Mouse (Mus musculus) liver, embryonic 12.5 days (tissue): Measurements from ENCODE around the gene Taf9. TPM values are rescaled to one million over a fixed set of nuclear protein-coding genes. Genes with fewer than 3 reads are reported as not detected.
A peak's percentile ranks its signal among the peaks of the same experiment; 100 is the strongest.

Source experiments
- ATAC-seq: fragments of 200-750 bp; cut with Nextera tagmentation; 2 replicates; pipeline ENCODE4 v1.8.0; 2017; ENCODE audit warnings: moderate number of reproducible peaks, mild to moderate bottlenecking, moderate library complexity
- H3K27ac ChIP-seq: fragments of 300-500 bp; sonication (generic); 2 replicates; pipeline ENCODE4 v1.5.1; 2016; ENCODE audit warnings: mild to moderate bottlenecking
- H3K27me3 ChIP-seq: fragments of 300-500 bp; sonication (generic); replicated peaks from 2 replicates; pipeline ENCODE4 v1.6.1; 2016; ENCODE audit warnings: mild to moderate bottlenecking, moderate library complexity
- H3K36me3 ChIP-seq: fragments of 300-500 bp; sonication (generic); 2 replicates; pipeline ENCODE4 v1.6.1; 2016; ENCODE audit warnings: mild to moderate bottlenecking, moderate library complexity
- H3K4me1 ChIP-seq: fragments of 300-500 bp; sonication (generic); 2 replicates; pipeline ENCODE4 v1.6.1; 2016
- H3K4me2 ChIP-seq: fragments of 300-500 bp; sonication (generic); 2 replicates; pipeline ENCODE4 v1.6.1; 2016; ENCODE audit warnings: mild to moderate bottlenecking, moderate library complexity
- H3K4me3 ChIP-seq: fragments of 300-500 bp; sonication (generic); 2 replicates; pipeline ENCODE4 v1.5.1; 2016; ENCODE audit warnings: mild to moderate bottlenecking, moderate library complexity
- H3K9ac ChIP-seq: fragments of 300-500 bp; sonication (generic); 2 replicates; pipeline ENCODE4 v1.6.1; 2016; ENCODE audit warnings: mild to moderate bottlenecking, moderate library complexity
- H3K9me3 ChIP-seq: fragments of 300-500 bp; sonication (generic); replicated peaks from 2 replicates; pipeline ENCODE4 v1.6.1; 2016; ENCODE audit warnings: mild to moderate bottlenecking, moderate library complexity
- WGBS: fragments of 180-500 bp; shearing (Covaris S2); methylation state at CpG from one replicate; pipeline ENCODE4 v1.1.7; 2016; ENCODE audit not compliant: insufficient replicate concordance; 5-methylcytosine and 5-hydroxymethylcytosine counted together
- polyA plus RNA-seq: library from polyadenylated mRNA; unstranded; fragments of >200 nt; fragmentation: Nextera tagmentation; extraction: Ambion mirVana; gene quantifications from 2 replicates; pipeline ENCODE4 v1.2.1, GENCODE M21; 2016

The Taf9 gene
- polyA plus RNA-seq, 1 experiment from 2014 or later: 17.8 TPM

DNA sequence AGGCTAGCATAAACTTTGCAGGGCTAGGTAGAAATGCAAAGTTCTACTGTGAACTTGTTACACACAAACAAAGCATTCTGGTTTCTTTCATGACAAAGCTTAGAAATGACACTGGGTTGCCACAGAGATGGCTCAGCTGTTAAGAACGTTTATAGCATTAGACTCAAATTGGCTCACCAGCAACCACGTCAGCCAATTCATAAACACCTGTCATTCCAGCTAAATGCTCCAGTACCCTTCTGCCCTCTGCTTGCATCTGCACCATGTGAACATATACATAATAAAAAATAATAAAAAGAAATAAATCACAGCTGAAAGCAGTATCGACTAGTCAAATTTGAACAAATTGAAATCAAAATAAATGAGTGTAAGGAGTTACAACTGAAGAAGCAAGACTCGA, 29.1 kb upstream of the Taf9 start:
- H3K4me2 ChIP-seq: no peak overlapping the region
- no peaks in the 10 kb centered on the region for H3K4me1 ChIP-seq
- no peak for ATAC-seq
- H3K4me3 ChIP-seq: no peak overlapping the region
- H3K9ac ChIP-seq: no peak overlapping the region
- H3K36me3 ChIP-seq: peaks cover 85% of the 10 kb centered on the region
- 82% methylated on average over 4 of the region's 4 CpGs for WGBS
- H3K27ac ChIP-seq: no peak overlapping the region
- H3K9me3 ChIP-seq: no peaks in the 10 kb centered on the region
- 0 out of 2 replicates have a peak, but pooled peaks cover 4% of the 10 kb centered on the region for H3K27me3 ChIP-seq

DNA sequence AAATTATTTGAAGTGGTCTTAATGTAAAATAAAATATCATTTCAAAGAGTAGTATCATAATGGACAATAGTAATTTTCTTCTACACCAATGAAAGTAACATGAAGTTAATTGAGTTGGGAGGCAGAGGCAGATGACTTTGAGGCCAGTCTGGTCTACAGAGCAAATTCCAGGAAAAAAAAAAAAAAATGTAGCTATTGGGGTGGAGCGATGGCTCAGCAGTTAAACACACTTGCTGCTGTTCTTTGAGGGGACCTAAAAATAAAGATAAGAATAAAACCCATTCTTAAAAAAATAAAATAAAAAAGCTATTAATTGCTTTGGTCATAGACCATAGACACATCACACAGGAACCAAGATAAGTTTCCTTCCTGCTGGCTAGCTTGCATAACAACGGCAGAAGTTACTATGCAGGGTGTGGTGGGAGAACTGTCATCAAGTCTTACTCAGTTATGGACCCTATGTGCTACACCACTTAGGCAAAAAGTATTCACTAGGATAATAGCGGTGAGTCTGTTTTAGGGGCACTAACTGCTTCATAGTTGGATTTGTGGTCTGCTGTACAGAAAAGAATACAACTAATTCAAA, 17.2 kb upstream of the Taf9 start:
- Histone ChIP-seq H3K4me2 (no peak overlapping the region), H3K4me1 (peaks cover 3% of the 10 kb centered on the region; the same call in 1 of the 2 replicates), H3K4me3 (no peak overlapping the region), H3K27me3 (no peaks in the 10 kb centered on the region), H3K36me3 (peaks cover 84% of the 10 kb centered on the region), H3K9me3 (no peaks in the 10 kb centered on the region), H3K27ac (no peak overlapping the region), H3K9ac (no peak overlapping the region)
- ATAC-seq: no peak
- WGBS: 58% methylated on average over 3 of the region's 3 CpGs

GRCm38 (mm10) chr13:100642471-100643209, 8.7 kb upstream of the Taf9 start:
- no peaks in the 10 kb centered on the region for H3K27me3 ChIP-seq
- H3K27ac ChIP-seq: no peak overlapping the region
- no peak overlapping the region for H3K4me2 ChIP-seq
- no peak overlapping the region for H3K4me3 ChIP-seq
- WGBS: 83% methylated on average over 4 of the region's 4 CpGs
- no peak overlapping the region for H3K9ac ChIP-seq
- peaks cover 96% of the 10 kb centered on the region for H3K36me3 ChIP-seq
- no peaks in the 10 kb centered on the region for H3K9me3 ChIP-seq
- ATAC-seq: no peak
- no peaks in the 10 kb centered on the region for H3K4me1 ChIP-seq

- Histone ChIP-seq H3K4me3 (no peak overlapping the region), H3K9me3 (no peaks in the 10 kb centered on the region), H3K27me3 (no peaks in the 10 kb centered on the region), H3K4me2 (no peak overlapping the region), H3K36me3 (peaks cover 47% of the 10 kb centered on the region), H3K9ac (no peak overlapping the region), H3K27ac (no peak overlapping the region), H3K4me1 (peaks cover 17% of the 10 kb centered on the region)
- WGBS: 82% methylated on average over 8 of the region's 8 CpGs
- no peak for ATAC-seq
These were observed 3.2 kb upstream of the Taf9 start for GRCm38 (mm10) chr13:100648223-100648622.

- peak within 1 kb of the TSS; percentile 94 for H3K4me2 ChIP-seq
These were observed 585 bp upstream of the Taf9 start, which contains the start of the genes Ak6 and Rad17 for GRCm38 (mm10) chr13:100650550-100651438. Gene Ak6 (plus strand): TSS chr13:100650979. Gene Rad17 (minus strand): TSS chr13:100651051.

DNA sequence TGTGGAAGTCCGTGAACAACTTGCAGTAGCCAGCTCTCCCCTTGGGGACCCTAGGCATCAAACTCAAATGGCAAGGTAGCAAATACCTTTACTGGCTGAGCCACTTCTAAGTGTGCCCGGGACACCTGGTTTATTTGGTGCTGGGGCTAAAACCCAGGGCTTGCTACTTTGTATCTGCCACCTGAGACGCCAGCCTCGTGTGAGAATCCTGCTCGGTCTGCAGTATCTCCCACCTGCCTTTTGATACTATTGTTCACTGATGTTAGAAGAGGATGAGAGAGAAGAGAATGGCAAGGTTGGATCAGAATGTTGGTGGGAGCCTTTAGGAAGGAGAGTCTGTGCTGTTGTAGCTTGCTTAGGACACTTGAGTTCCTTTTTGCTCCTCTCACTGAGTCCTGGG, 6.7 kb downstream of the Taf9 start:
- H3K4me2 ChIP-seq: no peak overlapping the region
- H3K36me3 ChIP-seq: peaks cover 45% of the 10 kb centered on the region
- no peaks in the 10 kb centered on the region for H3K9me3 ChIP-seq
- H3K4me3 ChIP-seq: no peak overlapping the region
- no peak overlapping the region for H3K9ac ChIP-seq
- ATAC-seq: no peak
- 90% methylated on average over 5 of the region's 5 CpGs for WGBS
- 0 out of 2 replicates have a peak overlapping the region, but pooled peaks have one; percentile 6 for H3K27ac ChIP-seq
- H3K27me3 ChIP-seq: no peaks in the 10 kb centered on the region
- H3K4me1 ChIP-seq: peaks cover 11% of the 10 kb centered on the region; the same call in 1 of the 2 replicates

More at GRCm38 (mm10) chr13:100650550-100651438, 585 bp upstream of the Taf9 start, which contains the start of the genes Ak6 and Rad17:
- Histone ChIP-seq H3K4me1 (peaks cover 26% of the 10 kb centered on the region), H3K27ac (peak within 1 kb of the TSS; percentile 90), H3K36me3 (peaks cover 41% of the 10 kb centered on the region), H3K27me3 (no peaks in the 10 kb centered on the region), H3K9ac (peak within 1 kb of the TSS; percentile 89), H3K4me3 (peak within 1 kb of the TSS; percentile 98), H3K9me3 (no peaks in the 10 kb centered on the region)
- WGBS: under 1% methylated on average over 66 of the region's 73 CpGs
- peak; percentile 97 for ATAC-seq

- Histone ChIP-seq H3K36me3 (peaks cover 48% of the 10 kb centered on the region), H3K4me1 (no peaks in the 10 kb centered on the region), H3K9ac (no peak overlapping the region), H3K9me3 (no peaks in the 10 kb centered on the region), H3K27ac (no peak overlapping the region), H3K4me2 (no peak overlapping the region), H3K27me3 (no peaks in the 10 kb centered on the region), H3K4me3 (no peak overlapping the region)
- WGBS: 35% methylated on average over 4 of the region's 4 CpGs
- peak; percentile 18; the same call in 1 of the 2 replicates for ATAC-seq
These were observed 8.6 kb downstream of the Taf9 start for GRCm38 (mm10) chr13:100659864-100660456.

DNA sequence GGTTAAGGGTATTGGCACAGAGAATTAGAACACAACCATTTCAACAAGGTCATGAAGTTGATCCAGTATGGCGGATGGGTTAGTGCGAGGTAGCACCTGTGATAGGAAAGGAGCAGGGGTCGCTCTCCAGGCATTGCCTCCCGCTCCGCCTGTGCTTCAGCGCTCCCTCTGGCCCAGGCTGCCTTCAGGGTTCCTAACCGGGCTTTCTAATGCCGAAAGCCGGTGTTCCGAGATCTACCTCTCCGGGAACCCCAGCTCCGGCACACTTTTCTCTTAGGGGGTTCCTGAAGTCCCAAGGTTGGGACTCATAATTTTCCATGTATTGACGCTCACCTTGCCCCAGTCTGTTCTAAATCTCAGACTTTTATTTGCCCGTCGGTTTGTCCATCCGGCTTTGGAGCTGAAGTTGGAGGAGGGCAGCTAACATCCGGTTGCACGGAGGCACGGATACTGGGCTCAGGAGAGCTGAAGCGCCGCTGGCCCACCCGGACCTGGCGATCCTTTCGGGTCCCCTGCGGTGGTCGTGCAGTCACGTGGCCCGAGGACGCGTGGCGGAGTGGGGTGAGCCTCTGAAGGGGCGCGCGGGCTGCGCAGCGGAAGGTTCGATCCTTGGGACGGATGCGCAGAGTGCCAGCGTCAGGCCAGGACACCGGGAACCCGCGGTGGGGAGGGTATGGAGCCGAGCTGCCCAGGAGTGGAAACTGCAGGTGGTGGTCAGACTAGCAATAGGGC, 18.1 kb downstream of the Taf9 start, which contains the start of gene Ccdc125:
Gene Ccdc125 (plus strand): TSS at position 427 of the 732 bp plus-strand sequence.
- peak within 1 kb of the TSS; percentile 68 for H3K4me3 ChIP-seq
- H3K27me3 ChIP-seq: peaks cover 16% of the 10 kb centered on the region
- peaks cover 19% of the 10 kb centered on the region for H3K36me3 ChIP-seq
- peak; percentile 58 for ATAC-seq
- peak within 1 kb of the TSS; percentile 87 for H3K4me2 ChIP-seq
- WGBS: 2% methylated on average over 44 of the region's 44 CpGs
- peaks cover 16% of the 10 kb centered on the region; the same call in 1 of the 2 replicates for H3K4me1 ChIP-seq
- peak within 1 kb of the TSS; percentile 73 for H3K9ac ChIP-seq
- no peaks in the 10 kb centered on the region; the same call in 1 of the 2 replicates for H3K9me3 ChIP-seq
- peak within 1 kb of the TSS; percentile 72 for H3K27ac ChIP-seq

DNA sequence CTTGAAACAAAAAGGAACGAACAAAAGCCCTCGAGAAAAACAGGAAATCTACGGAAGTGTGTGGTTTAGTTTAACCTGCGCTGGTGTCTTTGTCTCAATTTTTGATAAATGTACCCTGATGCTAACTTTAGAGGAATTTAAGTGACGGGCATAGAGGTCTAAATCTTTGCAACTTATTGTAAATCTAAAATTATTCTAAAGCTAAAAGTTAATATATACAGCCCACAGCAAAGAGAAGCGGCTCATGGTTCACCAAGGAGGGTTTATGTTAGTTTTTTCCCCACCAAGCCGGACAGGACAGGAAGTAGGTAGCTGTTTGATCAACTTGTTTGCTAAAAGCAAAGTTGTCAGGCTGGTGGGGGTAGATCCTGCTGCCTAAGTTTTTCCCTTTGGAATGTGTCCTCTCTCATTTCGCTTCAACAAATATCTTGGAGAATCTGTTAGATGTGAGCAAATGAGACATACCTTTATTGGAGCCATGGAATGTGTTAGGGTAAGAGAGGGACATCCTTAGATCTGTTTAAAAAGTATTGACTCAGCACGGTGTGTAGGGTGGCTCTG, 18.9 kb downstream of the Taf9 start:
- 16% methylated on average over 9 of the region's 9 CpGs for WGBS
- no peak for ATAC-seq
- Histone ChIP-seq H3K36me3 (peaks cover 16% of the 10 kb centered on the region), H3K9ac (peak overlapping the region; percentile 73), H3K9me3 (no peaks in the 10 kb centered on the region; the same call in 1 of the 2 replicates), H3K4me3 (peak overlapping the region; percentile 68), H3K4me1 (peaks cover 16% of the 10 kb centered on the region; the same call in 1 of the 2 replicates), H3K27ac (peak overlapping the region; percentile 72), H3K27me3 (peaks cover 16% of the 10 kb centered on the region), H3K4me2 (peak overlapping the region; percentile 87)

DNA sequence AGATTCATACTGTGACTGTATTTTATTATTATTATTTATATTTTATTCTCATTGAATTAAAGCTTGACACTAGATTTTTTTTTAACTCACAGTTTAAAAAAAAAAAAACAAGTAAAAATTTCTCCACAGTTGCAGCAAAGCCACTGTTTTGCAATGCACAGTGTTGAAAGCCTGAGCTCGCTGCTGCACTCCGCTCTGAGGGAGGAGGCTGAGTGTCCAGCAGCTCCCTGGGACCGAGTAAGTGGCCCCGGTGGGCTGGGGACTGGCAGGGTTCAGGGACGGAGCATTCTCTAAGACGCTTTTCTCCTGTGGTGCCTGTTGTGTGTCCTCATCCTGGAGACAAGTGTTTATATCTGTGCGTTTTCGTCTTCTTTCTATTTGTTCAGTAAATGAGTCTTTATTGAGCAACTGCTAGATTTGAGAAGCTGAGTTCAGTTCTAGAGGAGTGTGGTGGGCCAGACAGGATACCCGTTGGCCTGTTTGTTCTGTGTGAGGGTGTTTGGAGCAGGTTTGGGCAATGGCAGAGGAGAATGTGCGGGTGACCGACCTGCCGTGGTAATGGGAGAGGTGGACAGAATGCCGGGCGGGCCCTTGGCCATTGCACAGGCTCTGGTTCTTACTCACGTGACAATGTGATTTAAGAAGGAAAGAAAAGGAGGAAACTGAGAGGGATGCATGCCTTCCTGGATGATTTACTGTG, 24.7 kb downstream of the Taf9 start:
- Histone ChIP-seq H3K27me3 (no peaks in the 10 kb centered on the region), H3K9me3 (no peaks in the 10 kb centered on the region; the same call in 1 of the 2 replicates), H3K4me1 (no peaks in the 10 kb centered on the region), H3K4me2 (no peak overlapping the region), H3K4me3 (no peak overlapping the region), H3K36me3 (no peaks in the 10 kb centered on the region), H3K9ac (no peak overlapping the region), H3K27ac (no peak overlapping the region)
- 79% methylated on average over 15 of the region's 15 CpGs for WGBS
- ATAC-seq: no peak
